Mouse (Mus musculus) mature B cell (primary cell): ENCODE data around the gene Rps13.

ENCODE experiments used
- in situ Hi-C: fragments of 300-500 bp; cut with MboI; formaldehyde crosslinking; loops from 2 replicates; pipeline ENCODE4 v1.14.3; 2019

Gene Rps13

DNA sequence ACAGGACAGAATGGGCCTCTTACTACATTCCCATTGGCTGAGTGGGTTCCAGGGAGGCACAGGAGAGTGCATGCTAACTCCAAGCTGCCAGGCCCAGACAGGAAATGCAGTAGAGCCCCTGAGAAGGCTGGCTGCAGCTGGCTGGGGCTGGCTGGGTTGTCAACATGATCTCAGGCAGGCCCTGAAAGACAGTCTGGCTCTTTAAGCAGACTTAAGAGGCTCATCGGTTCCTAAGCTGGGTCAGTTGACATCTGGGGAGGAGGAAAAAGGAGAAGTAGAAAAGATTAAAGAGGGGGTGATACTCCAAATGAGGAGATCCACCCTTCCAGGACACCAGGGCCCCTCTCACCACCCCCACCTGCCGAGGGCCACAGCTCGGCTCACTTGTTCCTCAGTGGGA lies 39.0 kb downstream of the Rps13 start:
- in situ Hi-C loops, result no loop called here

DNA sequence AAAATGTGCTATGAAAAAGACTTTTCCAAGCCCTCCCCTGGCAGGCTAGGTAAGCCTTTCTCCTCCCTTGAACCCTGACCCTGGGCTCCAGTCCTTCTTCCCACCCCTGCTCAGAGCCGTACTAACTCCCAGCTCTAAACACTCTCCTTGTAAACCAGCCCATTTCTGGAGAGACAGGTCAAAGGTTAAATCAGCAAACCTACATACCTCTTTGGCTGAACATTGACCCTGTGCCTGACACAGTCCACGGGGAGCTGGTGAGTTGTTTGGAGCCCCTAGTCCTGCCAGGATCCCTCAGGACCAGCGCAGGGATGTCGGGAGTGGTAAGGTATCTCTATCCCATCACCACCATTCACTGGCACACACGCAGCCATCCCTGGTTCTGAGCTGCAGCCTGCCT lies 41.6 kb downstream of the Rps13 start:
- in situ Hi-C loops, result no loop called here

DNA sequence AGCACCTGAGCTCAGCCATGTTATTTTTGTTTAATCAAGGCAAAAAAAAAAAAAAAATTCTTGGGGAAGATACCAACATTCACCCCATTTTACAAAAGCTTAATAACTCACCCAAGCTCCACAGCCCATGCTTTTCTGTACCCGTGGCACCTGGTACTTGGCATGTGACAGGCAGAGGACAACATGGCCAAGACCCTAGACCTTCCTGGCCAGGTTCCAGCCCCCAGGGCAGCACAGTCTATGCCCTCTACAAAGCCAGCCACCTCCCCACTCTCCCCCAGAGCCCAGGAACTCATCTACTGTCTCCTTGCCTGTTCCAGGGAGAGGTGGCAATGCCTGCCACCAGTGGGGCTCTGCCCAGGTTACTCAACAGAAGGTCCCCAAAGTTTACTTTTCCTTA lies 43.4 kb downstream of the Rps13 start:
- in situ Hi-C loops, result no loop called here

- in situ Hi-C loops, result no loop called here
Observed at GRCm38 (mm10) chr7:116288996-116289395, 45.0 kb downstream of the Rps13 start.

- in situ Hi-C loops, result no loop called here
Observed at GRCm38 (mm10) chr7:116287959-116288358, 46.0 kb downstream of the Rps13 start.

GRCm38 (mm10) chr7:116286611-116287355 lies 47.2 kb downstream of the Rps13 start:
- in situ Hi-C loops, result no loop called here

DNA sequence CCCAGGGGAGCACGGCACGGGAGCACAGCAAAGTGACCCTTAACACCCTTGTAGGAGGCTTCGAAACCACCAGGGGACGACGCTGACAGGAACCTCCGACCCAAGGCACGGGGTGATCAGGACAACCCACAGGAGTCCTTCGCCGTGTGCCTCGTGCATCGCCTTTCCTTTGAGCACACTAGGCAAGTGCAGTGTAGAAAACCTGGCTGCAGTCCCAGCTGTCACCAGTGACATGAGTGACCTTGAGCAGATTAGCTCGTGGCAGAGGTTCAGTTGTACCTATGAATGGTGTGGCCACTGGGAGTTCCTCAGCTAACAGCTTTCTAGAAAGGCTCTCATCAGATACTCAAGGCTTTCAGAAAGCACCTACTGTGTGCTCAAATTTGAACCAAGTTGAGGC lies 47.8 kb downstream of the Rps13 start:
- in situ Hi-C loops, result no loop called here

DNA sequence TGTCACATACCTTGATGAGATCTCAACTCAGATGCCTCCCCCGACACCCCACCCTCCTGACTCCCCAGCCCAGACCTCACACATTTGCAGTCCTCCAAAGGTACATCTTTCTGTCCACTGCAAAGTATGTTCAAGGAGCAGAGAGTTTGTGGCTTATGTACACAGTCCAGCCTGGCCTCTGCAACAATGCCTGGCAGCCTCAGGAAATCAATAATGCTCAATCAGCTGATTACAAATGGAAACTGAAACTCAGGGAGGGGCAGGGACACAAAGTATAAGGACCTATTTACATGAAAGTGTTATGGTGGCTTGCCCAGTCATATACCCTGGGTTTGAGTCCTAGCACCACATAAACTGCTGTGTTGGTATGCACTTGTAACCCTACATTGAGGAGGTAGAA lies 48.8 kb downstream of the Rps13 start:
- in situ Hi-C loops, result no loop called here

DNA sequence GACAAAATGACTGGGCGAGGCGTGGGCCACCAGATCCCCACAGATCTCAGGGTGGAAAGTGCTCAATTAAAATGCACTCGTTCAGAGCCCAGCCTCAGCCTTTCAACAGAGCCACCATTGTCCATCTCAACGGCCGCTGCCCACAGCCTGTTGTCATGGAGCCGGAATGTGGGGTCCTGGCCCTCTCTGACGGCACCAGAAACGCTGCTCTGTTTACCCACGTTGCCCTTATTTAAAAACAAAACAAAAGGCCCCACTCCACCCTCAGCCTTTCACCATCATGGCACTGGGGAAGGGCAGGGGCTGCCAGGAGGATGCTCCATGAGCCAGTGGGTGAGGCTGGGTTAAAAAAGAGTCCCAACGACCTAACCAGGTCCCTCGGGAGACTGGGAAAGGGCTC lies 51.2 kb downstream of the Rps13 start:
- in situ Hi-C loops, result no loop called here
